Mouse (Mus musculus) midbrain, postnatal 0 days (tissue): ENCODE results near the gene Rasgrf1. TPM values are rescaled to one million over a fixed set of nuclear protein-coding genes. Genes with fewer than 3 reads are reported as not detected.

Source experiments
- ATAC-seq: fragments of 200-750 bp; cut with Nextera tagmentation; 2 replicates; pipeline ENCODE4 v1.8.0; 2017; ENCODE audit warnings: moderate number of reproducible peaks, mild to moderate bottlenecking, moderate TSS enrichment, moderate library complexity; ENCODE audit not compliant: low FRiP score
- DNase-seq: peaks from one replicate; pipeline ENCODE4 v3.0.0-alpha.2; 2015; ENCODE audit warnings: low spot score
- H3K27ac ChIP-seq: fragments of 300-500 bp; sonication (generic); 2 replicates; pipeline ENCODE4 v1.5.1; 2014; ENCODE audit warnings: low read depth, mild to moderate bottlenecking, low read length, mixed read lengths
- H3K27me3 ChIP-seq: fragments of 300-500 bp; sonication (generic); 2 replicates; pipeline ENCODE4 v1.6.1; 2014; ENCODE audit warnings: low read length, control low read depth, mixed read lengths; ENCODE audit not compliant: insufficient read depth
- H3K36me3 ChIP-seq: fragments of 300-500 bp; sonication (generic); 2 replicates; pipeline ENCODE4 v1.6.1; 2014; ENCODE audit warnings: low read length, control low read depth, mixed read lengths; ENCODE audit not compliant: insufficient read depth
- H3K4me1 ChIP-seq: fragments of 300-500 bp; sonication (generic); 2 replicates; pipeline ENCODE4 v1.6.1; 2014; ENCODE audit warnings: mild to moderate bottlenecking, control low read depth, antibody characterized with exemption, low read length, mixed read lengths; ENCODE audit not compliant: insufficient read depth
- H3K4me2 ChIP-seq: fragments of 300-500 bp; sonication (generic); 2 replicates; pipeline ENCODE4 v1.6.1; 2014; ENCODE audit warnings: low read depth, mild to moderate bottlenecking, low read length, mixed read lengths; ENCODE audit not compliant: poor library complexity, severe bottlenecking
- H3K4me3 ChIP-seq: fragments of 300-500 bp; sonication (generic); 2 replicates; pipeline ENCODE4 v1.5.1; 2014; ENCODE audit warnings: low read depth, mild to moderate bottlenecking, low read length, moderate library complexity
- H3K9ac ChIP-seq: fragments of 300-500 bp; sonication (generic); replicated peaks from 2 replicates; pipeline ENCODE4 v1.6.1; 2014; ENCODE audit warnings: mild to moderate bottlenecking, low read length, moderate library complexity, mixed read lengths; ENCODE audit not compliant: poor library complexity, severe bottlenecking
- H3K9me3 ChIP-seq: fragments of 300-500 bp; sonication (generic); 2 replicates; pipeline ENCODE4 v1.6.1; 2016; ENCODE audit warnings: low read length, control low read depth
- CTCF ChIP-seq: IDR thresholded peaks from 2 replicates; pipeline ENCODE4 v1.5.1; 2016; ENCODE audit warnings: antibody characterized with exemption, mild to moderate bottlenecking
- WGBS: fragments of 180-500 bp; shearing (Covaris S2); extraction: QIAGEN DNeasy Blood & Tissue Kit; methylation state at CpG from one replicate; pipeline ENCODE4 v1.1.7; 2014; 5-methylcytosine and 5-hydroxymethylcytosine counted together
- polyA plus RNA-seq: library from polyadenylated mRNA; unstranded; fragments of >200 nt; fragmentation: Nextera tagmentation; extraction: Ambion mirVana; gene quantifications from 2 replicates; pipeline ENCODE4 v1.2.1, GENCODE M21; 2015
- total RNA-seq: library from RNA; depleted of rRNA; stranded (reverse); fragments of >200 nt; gene quantifications from 2 replicates; pipeline ENCODE4 v1.2.3, GENCODE M21; 2014

The Rasgrf1 gene
- total and polyA plus RNA-seq, 2 experiments from 2014 or later = 24.0 to 40.8 TPM

DNA sequence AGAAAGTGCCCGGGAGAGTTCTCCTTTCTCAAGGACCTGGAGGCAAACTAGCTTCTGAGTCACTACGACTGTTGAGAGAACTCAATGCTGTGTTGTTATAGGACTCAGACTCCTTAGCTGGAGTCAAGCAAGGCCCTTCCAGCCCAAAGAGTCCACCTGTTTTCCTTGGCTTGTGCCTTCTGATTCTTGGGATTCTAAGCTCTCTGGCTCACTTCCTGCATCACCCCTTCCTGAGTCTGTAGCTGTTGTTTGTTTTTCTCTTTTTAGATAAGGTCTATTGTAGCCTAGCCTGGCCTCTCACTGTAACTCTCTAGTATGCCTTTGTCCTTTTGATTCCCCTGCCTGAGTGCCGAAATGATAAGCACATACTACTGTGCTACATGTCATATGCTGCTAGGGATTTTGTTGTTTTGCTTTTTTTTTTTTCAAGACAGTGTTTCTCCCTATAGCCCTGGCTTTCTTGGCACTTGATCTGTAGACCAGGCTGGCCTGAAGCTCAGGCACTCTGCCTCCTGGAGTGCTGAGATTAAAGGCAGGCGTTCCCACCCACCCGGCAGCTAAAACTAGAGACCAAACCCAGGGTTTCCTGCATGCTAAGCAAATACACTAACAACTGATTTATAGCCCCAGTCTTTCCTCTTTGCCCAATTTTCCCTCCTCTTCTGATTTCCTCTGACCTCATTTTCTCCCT, 138.4 kb downstream of the Rasgrf1 start:
- no peaks in the 10 kb centered on the region for H3K4me1 ChIP-seq

DNA sequence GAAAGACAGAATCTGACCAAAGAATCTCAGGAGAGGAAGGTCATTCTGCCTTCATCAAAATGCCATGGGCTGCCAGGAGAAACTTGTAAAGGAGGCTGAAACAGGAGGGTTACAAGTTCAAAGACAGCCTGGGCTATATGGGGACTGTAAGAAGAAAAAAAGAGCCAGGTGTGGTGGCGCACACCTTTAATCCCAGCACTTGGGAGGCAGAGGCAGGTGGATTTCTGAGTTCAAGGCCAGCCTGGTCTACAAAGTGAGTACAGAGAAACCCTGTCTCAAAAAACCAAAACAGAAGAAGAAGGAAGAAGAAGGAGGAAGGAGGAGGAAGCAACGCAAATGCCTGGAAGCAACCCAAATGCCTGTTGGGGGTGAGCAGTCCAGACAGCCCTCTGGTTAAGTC, 144.1 kb downstream of the Rasgrf1 start, which contains the start of gene Ctsh:
Ctsh (plus strand) TSS at position 301 of the 400 bp plus-strand sequence.
- Histone ChIP-seq H3K27ac (no peak within 1 kb of the TSS), H3K36me3 (no peaks in the 10 kb centered on the region), H3K4me1 (peaks cover 7% of the 10 kb centered on the region; the same call in 1 of the 2 replicates), H3K4me3 (peak within 1 kb of the TSS; percentile 38), H3K4me2 (peak within 1 kb of the TSS; percentile 74), H3K9ac (peak within 1 kb of the TSS; percentile 24; the same call in 1 of the 2 replicates), H3K27me3 (0 out of 2 replicates have a peak, but pooled peaks cover 8% of the 10 kb centered on the region), H3K9me3 (no peaks in the 10 kb centered on the region)
- DNase-seq (no peak), ATAC-seq (no peak)
- no peak for TF ChIP-seq CTCF
- WGBS = 90% methylated on average over 2 of the region's 2 CpGs

More for the DNA sequence above, 138.4 kb downstream of the Rasgrf1 start:
- H3K36me3 ChIP-seq = no peaks in the 10 kb centered on the region
- ATAC-seq = no peak
- H3K27ac ChIP-seq = no peak overlapping the region
- H3K9ac ChIP-seq = no peak overlapping the region
- 66% methylated on average over 5 of the region's 5 CpGs for WGBS
- no peak for TF ChIP-seq CTCF
- no peaks in the 10 kb centered on the region for H3K27me3 ChIP-seq
- no peak overlapping the region for H3K4me2 ChIP-seq
- DNase-seq = no peak
- no peaks in the 10 kb centered on the region for H3K9me3 ChIP-seq
- no peak overlapping the region for H3K4me3 ChIP-seq

DNA sequence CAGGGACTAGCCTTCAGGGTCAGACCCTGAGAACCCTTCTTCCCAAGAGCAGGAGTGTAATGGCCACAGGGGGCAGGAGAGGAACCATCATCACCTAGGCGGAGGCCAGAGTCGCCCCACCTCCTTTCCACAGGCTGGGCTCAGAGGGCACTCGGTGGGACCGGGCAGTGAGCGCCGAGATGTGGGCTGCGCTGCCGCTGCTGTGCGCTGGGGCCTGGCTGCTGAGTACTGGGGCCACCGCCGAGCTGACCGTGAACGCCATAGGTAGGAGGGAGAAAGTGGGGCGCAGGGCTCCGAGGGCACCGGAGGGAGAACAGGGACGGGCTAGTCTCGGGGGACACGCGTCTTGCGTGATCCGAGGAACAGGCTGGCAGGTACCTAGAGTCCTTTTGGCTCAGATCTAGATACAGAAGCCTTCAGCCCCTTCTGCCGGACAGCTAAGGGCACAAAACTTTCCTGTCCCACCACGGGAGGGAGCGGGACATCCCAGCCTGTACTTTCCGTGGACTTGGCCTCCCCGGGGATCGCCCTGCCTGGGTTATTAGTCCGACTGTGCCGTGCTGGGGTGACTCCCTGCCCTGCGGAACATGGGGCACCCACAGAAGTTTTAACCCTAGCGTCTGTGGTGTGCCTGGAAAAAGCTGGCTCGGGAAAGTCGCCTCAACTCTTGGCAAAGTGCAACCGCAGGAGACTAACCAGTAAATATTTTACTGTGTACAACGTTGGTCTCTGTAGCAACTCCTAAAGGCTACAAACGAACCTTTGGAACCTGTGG, 144.8 kb downstream of the Rasgrf1 start:
- Histone ChIP-seq H3K36me3 (no peaks in the 10 kb centered on the region), H3K9me3 (no peaks in the 10 kb centered on the region), H3K9ac (peak overlapping the region; percentile 24; the same call in 1 of the 2 replicates), H3K4me1 (peaks cover 7% of the 10 kb centered on the region; the same call in 1 of the 2 replicates), H3K27me3 (0 out of 2 replicates have a peak, but pooled peaks cover 8% of the 10 kb centered on the region), H3K4me3 (peak overlapping the region; percentile 38), H3K27ac (no peak overlapping the region), H3K4me2 (peak overlapping the region; percentile 74)
- TF ChIP-seq CTCF = peak; percentile 60
- DNase-seq (peak; percentile 26), ATAC-seq (peak; percentile 80)
- WGBS = 1% methylated on average over 36 of the region's 37 CpGs

- no peak overlapping the region for H3K27ac ChIP-seq
- ATAC-seq (no peak), DNase-seq (no peak)
- no peaks in the 10 kb centered on the region for H3K36me3 ChIP-seq
- H3K4me3 ChIP-seq = no peak overlapping the region; the same call in 1 of the 2 replicates
- TF ChIP-seq CTCF = no peak
- WGBS = 33% methylated on average over 5 of the region's 5 CpGs
- H3K9ac ChIP-seq = no peak overlapping the region
- H3K4me2 ChIP-seq = peak overlapping the region; percentile 74
- H3K27me3 ChIP-seq = 0 out of 2 replicates have a peak, but pooled peaks cover 8% of the 10 kb centered on the region
- peaks cover 7% of the 10 kb centered on the region; the same call in 1 of the 2 replicates for H3K4me1 ChIP-seq
- H3K9me3 ChIP-seq = no peaks in the 10 kb centered on the region
Observed at GRCm38 (mm10) chr9:90055409-90055808, 145.7 kb downstream of the Rasgrf1 start.

GRCm38 (mm10) chr9:90055911-90056310, 146.2 kb downstream of the Rasgrf1 start:
- Histone ChIP-seq H3K4me3 (no peak overlapping the region), H3K4me1 (peaks cover 7% of the 10 kb centered on the region; the same call in 1 of the 2 replicates), H3K9me3 (no peaks in the 10 kb centered on the region), H3K27me3 (0 out of 2 replicates have a peak, but pooled peaks cover 8% of the 10 kb centered on the region), H3K27ac (no peak overlapping the region), H3K4me2 (no peak overlapping the region), H3K36me3 (no peaks in the 10 kb centered on the region), H3K9ac (no peak overlapping the region)
- 84% methylated on average over 3 of the region's 3 CpGs for WGBS
- no peak for DNase-seq
- no peak for TF ChIP-seq CTCF
- no peak for ATAC-seq
